Mouse (Mus musculus): ENCODE measurements at regions not wholly inside any gene's neighbourhood (a gene's known extent, or its start where the extent isn't known, plus 50 kb on each side); places are given as distances from the start of the nearest gene placed in this dataset.

DNA sequence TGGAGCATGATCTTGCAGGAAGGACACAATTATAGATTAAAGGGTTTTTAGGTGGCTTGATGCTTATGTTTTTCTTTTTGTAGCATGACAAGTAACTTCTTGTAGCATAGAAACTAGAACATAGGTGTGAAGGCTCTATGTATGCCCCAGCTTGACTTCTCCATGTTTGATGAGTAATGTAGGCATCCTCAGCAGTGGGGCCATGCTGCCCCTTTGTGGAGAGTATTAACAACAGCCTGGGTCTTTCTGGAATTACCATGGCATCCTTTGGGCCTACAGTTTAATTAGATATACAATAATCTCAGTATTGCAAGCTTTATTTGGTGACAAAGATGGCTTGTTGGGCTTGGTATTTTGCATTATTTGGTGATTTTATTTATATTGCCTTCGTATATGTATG, 252.7 kb upstream of the Gnpda2 start:
- TF ChIP-seq CTCF (IDR thresholded peaks at IDR 0.05; ENCODE audit: borderline replicate concordance, insufficient read depth, low read depth, low read length) = no peak
- no peak for TF ChIP-seq POLR2A (IDR thresholded peaks at IDR 0.05; ENCODE audit: borderline replicate concordance, insufficient read depth, low read length)

Data from cerebellum, adult 2 months (tissue).